Mouse (Mus musculus) T-helper 2 cell (primary cell): ENCODE results near the gene Gm8653.
"Not testable (repeated sequence)": the region's sequence is repeated elsewhere in the genome, so short reads cannot be mapped to it uniquely, and the experiment has no call there.

Experiments used
- in situ Hi-C: fragments of 300-600 bp; cut with MboI, MseI; formaldehyde crosslinking; loops from one replicate; pipeline ENCODE4 v1.15.1; 2025; ENCODE audit warnings: high pct_unique_total_duplicates

The Gm8653 gene

GRCm38 (mm10) chr7:22201164-22201563, at the start of gene Gm8653:
Gm8653 (minus strand) TSS chr7:22201264.
- in situ Hi-C loops = not testable (repeated sequence)

GRCm38 (mm10) chr7:22229384-22229783, 28.3 kb upstream of the Gm8653 start, which contains the start of gene Gm8453:
Gm8453 (minus strand) TSS chr7:22229484.
- in situ Hi-C loops = not testable (repeated sequence)

- in situ Hi-C loops = loop anchor here (25.0 kb wide), 1 partner anchor 2002 kb away; the partner anchor contains the start of gene Vmn1r95
Measured at GRCm38 (mm10) chr7:22189077-22189476, 12.0 kb downstream of the Gm8653 start, which contains the start of gene Vmn1r143. Vmn1r143 (plus strand) TSS chr7:22189377.

GRCm38 (mm10) chr7:22163935-22164334, 37.1 kb downstream of the Gm8653 start, which contains the start of gene Vmn1r142:
Vmn1r142 (minus strand) TSS chr7:22164035.
- in situ Hi-C loops = not testable (repeated sequence)
